Mouse (Mus musculus): ENCODE measurements around the gene Rfx4.

GRCm38 (mm10) chr10:84902213-84902612 is 146.4 kb downstream of the Rfx4 start:
- TF ChIP-seq CTCF (IDR thresholded peaks at IDR 0.05; ENCODE audit: control insufficient read depth, insufficient read depth, low read length) (no peak), POLR2A (IDR thresholded peaks at IDR 0.05; ENCODE audit: borderline replicate concordance, control insufficient read depth, low read depth, low read length) (no peak)

Measured in bone marrow, adult 2 months (tissue).